Mouse (Mus musculus) cerebellum, postnatal 36 days (tissue): ENCODE results near the gene Tfap2a.

Experiments
- DNase-seq, 2 experiments: peaks; one replicate each; pipeline ENCODE4 v3.0.0; 2021 to 2022; ENCODE audit warnings: mixed read lengths in 2 of 2

Gene Tfap2a

GRCm38 (mm10) chr13:40738196-40738880, at the start of gene Tfap2a:
Gene Tfap2a (minus strand): TSS chr13:40738376.
- DNase-seq = no peak

- DNase-seq = no peak
Measured at GRCm38 (mm10) chr13:40784202-40784771, 46.1 kb upstream of the Tfap2a start.

GRCm38 (mm10) chr13:40757995-40758394, 19.8 kb upstream of the Tfap2a start:
- DNase-seq = no peak

- DNase-seq = no peak
Measured at GRCm38 (mm10) chr13:40756356-40756755, 18.2 kb upstream of the Tfap2a start.

- DNase-seq = no peak
Measured at GRCm38 (mm10) chr13:40754091-40754490, 15.9 kb upstream of the Tfap2a start.

GRCm38 (mm10) chr13:40751889-40752288, 13.7 kb upstream of the Tfap2a start:
- no peak for DNase-seq

- no peak for DNase-seq
Measured at GRCm38 (mm10) chr13:40749603-40749905, 11.4 kb upstream of the Tfap2a start.

- peak in 1 of 2 experiments; percentile 34 for DNase-seq
Measured at GRCm38 (mm10) chr13:40748785-40749602, 10.8 kb upstream of the Tfap2a start.

- no peak for DNase-seq
Measured at GRCm38 (mm10) chr13:40744111-40744805, 6.1 kb upstream of the Tfap2a start.

GRCm38 (mm10) chr13:40743221-40743620, 5.0 kb upstream of the Tfap2a start:
- no peak for DNase-seq

GRCm38 (mm10) chr13:40741841-40742550, 3.8 kb upstream of the Tfap2a start:
- no peak for DNase-seq

- DNase-seq = no peak
Measured at GRCm38 (mm10) chr13:40741436-40741835, 3.3 kb upstream of the Tfap2a start.

GRCm38 (mm10) chr13:40740727-40741360, 2.7 kb upstream of the Tfap2a start:
- no peak for DNase-seq

- no peak for DNase-seq
Measured at GRCm38 (mm10) chr13:40739901-40740300, 1.7 kb upstream of the Tfap2a start.

GRCm38 (mm10) chr13:40739121-40739650, 1.0 kb upstream of the Tfap2a start:
- DNase-seq = no peak

- DNase-seq = no peak
Measured at GRCm38 (mm10) chr13:40737761-40738160, 415 bp downstream of the Tfap2a start.

GRCm38 (mm10) chr13:40737099-40737498, 1.1 kb downstream of the Tfap2a start:
- DNase-seq = no peak

- DNase-seq = no peak
Measured at GRCm38 (mm10) chr13:40736107-40736780, 1.9 kb downstream of the Tfap2a start.

- DNase-seq = no peak
Measured at GRCm38 (mm10) chr13:40735416-40736106, 2.6 kb downstream of the Tfap2a start.

- no peak for DNase-seq
Measured at GRCm38 (mm10) chr13:40734316-40734965, 3.7 kb downstream of the Tfap2a start.
